Mouse (Mus musculus): ENCODE results near the gene Nedd9. TPM values are rescaled to one million over a fixed set of nuclear protein-coding genes. Genes with fewer than 3 reads are reported as not detected.

The Nedd9 gene
- total and polyA plus RNA-seq, 3 experiments: 0.15 to 0.25 TPM; not detected in 1

- no peaks in the 10 kb centered on the region for H3K79me2 ChIP-seq (ENCODE audit: control insufficient read depth, insufficient read depth, low read length, poor library complexity)
- H3K9ac ChIP-seq (ENCODE audit: control insufficient read depth, low read depth, low read length, poor library complexity, severe bottlenecking): no peak overlapping the region
- no peak for DNase-seq (ENCODE audit: low read depth, low spot score)
- H3K36me3 ChIP-seq (ENCODE audit: control insufficient read depth in 1 of 2, insufficient read depth in 2 of 2, low read length in 2 of 2): no peaks in the 10 kb centered on the region
- peaks cover 0 to 2% of the 10 kb centered on the region in 2 experiments; a peak in 1 of 4 replicates for H3K27me3 ChIP-seq (ENCODE audit: control insufficient read depth in 1 of 2, insufficient read depth in 2 of 2, low read length in 2 of 2)
- TF ChIP-seq GATA1 (IDR thresholded peaks at IDR 0.05; ENCODE audit: low read depth, low read length) (no peak), MAFK (IDR thresholded peaks at IDR 0.05; ENCODE audit: borderline replicate concordance, low read depth, low read length) (no peak), E2F4 (IDR thresholded peaks at IDR 0.05; ENCODE audit: borderline replicate concordance, low read depth, low read length) (no peak), ZMIZ1 (IDR thresholded peaks at IDR 0.05; ENCODE audit: low read depth, low read length) (no peak), BHLHE40 (IDR thresholded peaks at IDR 0.05; ENCODE audit: borderline replicate concordance, low read depth, low read length) (no peak), MAX (IDR thresholded peaks at IDR 0.05; ENCODE audit: low read length) (no peak), KAT2A (conservative IDR thresholded peaks at IDR 0.05; ENCODE audit: low read depth, low read length) (no peak), ELF1 (IDR thresholded peaks at IDR 0.05; ENCODE audit: low read depth, low read length) (no peak), USF2 (IDR thresholded peaks at IDR 0.05; ENCODE audit: borderline replicate concordance in 1 of 2, insufficient read depth in 1 of 2, low read depth in 1 of 2, low read length in 2 of 2) (no peak), CHD1 (IDR thresholded peaks at IDR 0.05; ENCODE audit: low read depth, low read length) (no peak), ZC3H11A (IDR thresholded peaks at IDR 0.05; ENCODE audit: low read depth, low read length) (no peak), MAZ (IDR thresholded peaks at IDR 0.05; ENCODE audit: low read depth, low read length) (no peak), SIN3A (IDR thresholded peaks at IDR 0.05; ENCODE audit: low read length) (no peak), MYC (IDR thresholded peaks at IDR 0.05; ENCODE audit: low read depth, low read length) (no peak)
- H3K27ac ChIP-seq (ENCODE audit: control insufficient read depth, low read depth, low read length): no peak overlapping the region
- H3K4me3 ChIP-seq (ENCODE audit: control insufficient read depth in 1 of 2, insufficient read depth in 1 of 2, low read depth in 2 of 2, low read length in 2 of 2): no peak overlapping the region
- no peaks in the 10 kb centered on the region for H3K4me1 ChIP-seq (ENCODE audit: control insufficient read depth in 1 of 2, insufficient read depth in 2 of 2, low read length in 2 of 2)
- no peaks in the 10 kb centered on the region for H3K9me3 ChIP-seq (replicated peaks; ENCODE audit: insufficient read depth, low read length)
These were observed 30.7 kb downstream of the Nedd9 start for GRCm38 (mm10) chr13:41456292-41457029.

DNA sequence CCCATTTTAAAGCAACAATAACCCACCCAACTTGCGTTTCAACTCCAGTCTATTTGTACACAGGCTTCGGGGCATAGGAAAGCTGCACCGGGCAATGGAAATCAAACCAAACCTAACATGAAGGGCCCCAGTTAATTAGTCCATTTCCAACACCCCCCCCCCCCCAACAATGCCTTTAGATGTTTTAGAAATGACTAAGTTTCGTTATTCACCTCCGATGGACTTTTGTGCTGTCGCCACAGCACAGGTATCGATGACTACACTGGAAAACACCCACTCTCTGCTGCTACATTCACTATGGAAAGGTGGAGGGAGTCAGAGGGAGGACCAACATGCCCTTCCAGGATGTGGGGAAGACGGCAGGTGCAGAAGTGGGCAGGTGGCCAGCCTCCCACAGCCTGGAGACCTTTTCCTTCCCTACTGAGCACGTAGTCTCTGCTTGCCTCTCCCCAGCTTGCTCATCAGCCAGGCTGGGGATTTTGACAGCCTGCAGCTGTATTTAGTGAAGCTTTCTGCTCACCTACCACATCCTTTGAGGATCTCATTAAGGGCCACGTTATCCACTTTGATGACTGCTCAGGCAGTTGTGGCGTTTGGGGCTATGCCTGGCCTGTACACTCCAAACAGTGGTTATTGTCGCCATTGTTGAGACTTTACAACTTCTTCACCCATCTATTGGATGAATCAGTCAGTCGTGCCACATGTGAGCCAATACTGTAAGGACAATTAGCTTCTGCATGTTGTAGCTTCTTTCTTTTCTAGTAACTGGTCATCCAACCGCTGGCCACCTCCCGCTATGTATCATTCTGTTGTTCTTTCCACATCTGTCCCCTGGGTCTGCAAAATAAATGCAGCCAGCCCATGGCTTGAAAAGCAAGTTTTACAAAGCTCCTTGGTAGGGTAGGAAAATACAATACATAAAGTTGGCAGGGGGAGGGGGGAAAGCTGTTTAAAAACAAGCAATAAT lies 33.7 kb downstream of the Nedd9 start:
- no peak overlapping the region for H3K9ac ChIP-seq (ENCODE audit: control insufficient read depth, low read depth, low read length, poor library complexity, severe bottlenecking)
- H3K4me3 ChIP-seq (ENCODE audit: control insufficient read depth in 1 of 2, insufficient read depth in 1 of 2, low read depth in 2 of 2, low read length in 2 of 2): no peak overlapping the region
- H3K9me3 ChIP-seq (replicated peaks; ENCODE audit: insufficient read depth, low read length): no peaks in the 10 kb centered on the region
- H3K79me2 ChIP-seq (ENCODE audit: control insufficient read depth, insufficient read depth, low read length, poor library complexity): no peaks in the 10 kb centered on the region
- H3K4me1 ChIP-seq (ENCODE audit: control insufficient read depth in 1 of 2, insufficient read depth in 2 of 2, low read length in 2 of 2): no peaks in the 10 kb centered on the region
- H3K27me3 ChIP-seq (ENCODE audit: control insufficient read depth in 1 of 2, insufficient read depth in 2 of 2, low read length in 2 of 2): no peaks in the 10 kb centered on the region
- DNase-seq (ENCODE audit: low read depth, low spot score): no peak
- H3K27ac ChIP-seq (ENCODE audit: control insufficient read depth, low read depth, low read length): no peak overlapping the region
- no peaks in the 10 kb centered on the region for H3K36me3 ChIP-seq (ENCODE audit: control insufficient read depth in 1 of 2, insufficient read depth in 2 of 2, low read length in 2 of 2)
- TF ChIP-seq ELF1 (IDR thresholded peaks at IDR 0.05; ENCODE audit: low read depth, low read length) (no peak), TBP (IDR thresholded peaks at IDR 0.05; ENCODE audit: low read depth, low read length) (no peak), TAL1 (IDR thresholded peaks at IDR 0.05; ENCODE audit: low read length) (no peak), ZNF384 (IDR thresholded peaks at IDR 0.05; ENCODE audit: low read depth, low read length) (no peak), MXI1 (IDR thresholded peaks at IDR 0.05; ENCODE audit: low read depth, low read length) (no peak), EP300 (IDR thresholded peaks at IDR 0.05; ENCODE audit: low read depth in 1 of 2, low read length in 2 of 2) (no peak), MYB (IDR thresholded peaks at IDR 0.05; ENCODE audit: low read depth, low read length) (no peak)
